Mouse (Mus musculus): ENCODE measurements around the gene Olfr1417. TPM values are rescaled to one million over a fixed set of nuclear protein-coding genes. Genes with fewer than 3 reads are reported as not detected.

The Olfr1417 gene
- polyA plus RNA-seq (2015; fragmentation: Nextera tagmentation; extraction: Ambion mirVana): not detected in 2 replicates

DNA sequence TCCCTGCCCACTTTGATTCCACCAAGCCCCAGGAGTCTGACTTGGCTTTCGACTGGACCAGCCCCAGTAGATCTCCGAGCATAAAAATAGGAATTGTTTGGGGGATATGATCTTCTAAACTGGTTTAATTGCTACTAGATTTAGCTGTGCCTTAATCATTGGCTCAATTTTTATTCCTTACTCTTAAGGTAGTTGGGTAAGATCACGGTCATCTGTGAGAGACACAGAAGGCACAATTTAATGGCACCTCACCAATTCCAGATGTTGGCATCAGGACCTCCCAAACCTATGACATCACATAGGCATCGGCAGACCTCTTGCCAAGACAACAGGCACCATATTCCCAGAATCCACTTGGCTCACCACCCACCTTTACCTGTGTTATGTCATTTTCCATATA, at the start of gene Olfr1417:
Olfr1417 (minus strand) TSS at position 101 of the 400 bp plus-strand sequence.

DNA sequence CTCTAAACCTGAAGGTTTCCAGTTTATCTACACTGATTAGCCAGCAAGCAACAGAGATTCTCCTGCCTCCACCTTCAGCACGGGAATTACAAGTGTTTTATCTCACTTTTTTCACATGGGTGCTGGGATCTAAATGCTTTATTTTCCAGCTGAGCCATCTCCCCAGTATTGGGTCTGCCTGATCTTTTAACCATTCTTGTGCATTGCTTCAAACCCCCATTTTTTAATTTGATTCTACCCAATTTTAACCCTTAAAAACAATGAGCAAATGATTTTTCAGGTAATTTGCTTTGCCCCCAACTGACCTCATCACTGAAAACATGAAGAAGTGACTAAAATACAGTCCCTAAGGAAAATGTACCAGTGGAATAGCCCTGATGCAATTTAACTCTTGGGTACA, 47.2 kb upstream of the Olfr1417 start, which contains the start of gene Olfr1420:
Olfr1420 (plus strand) TSS at position 301 of the 400 bp plus-strand sequence.

GRCm38 (mm10) chr19:11875006-11875405, 36.0 kb upstream of the Olfr1417 start, which contains the start of gene Olfr1419:
Gene Olfr1419 (minus strand): TSS chr19:11875106.

DNA sequence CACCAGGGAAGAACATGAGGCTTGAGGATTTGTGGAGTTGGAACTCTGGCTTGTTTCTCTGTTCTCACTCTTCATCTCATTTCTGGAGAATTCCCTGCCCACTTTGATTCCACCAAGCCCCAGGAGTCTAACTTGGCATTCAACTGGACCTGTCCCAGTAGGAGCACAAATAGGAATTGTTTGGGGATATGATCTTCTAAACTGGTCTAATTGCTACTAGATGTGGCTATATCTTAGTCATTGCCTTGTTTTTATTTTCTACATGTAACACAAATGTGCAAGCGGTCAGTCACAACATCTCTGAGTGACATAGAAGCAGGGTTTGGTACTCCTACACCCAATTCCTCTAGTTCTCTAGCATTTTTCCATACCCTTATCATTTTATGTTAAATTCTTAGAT, 21.9 kb upstream of the Olfr1417 start, which contains the start of gene Olfr1418:
Olfr1418 (minus strand) TSS at position 101 of the 400 bp plus-strand sequence.

GRCm38 (mm10) chr19:11819143-11819700, 19.8 kb downstream of the Olfr1417 start, which contains the start of gene Stx3:
Gene Stx3 (minus strand): TSS chr19:11819403.

Other genes starting within 250 kb of the Olfr1417 start
- 2.9 and 4.1 TPM in 2 replicates for gene Ms4a6d, start 234.4 kb downstream of the Olfr1417 start, polyA plus RNA-seq (2015; fragmentation: Nextera tagmentation; extraction: Ambion mirVana)
- gene Ms4a2, start 215.5 kb downstream of the Olfr1417 start, polyA plus RNA-seq (2015; fragmentation: Nextera tagmentation; extraction: Ambion mirVana): 0.14 and 0.32 TPM in 2 replicates
- gene Ms4a3, start 198.4 kb downstream of the Olfr1417 start, polyA plus RNA-seq (2015; fragmentation: Nextera tagmentation; extraction: Ambion mirVana): 0.15 and 0.70 TPM in 2 replicates
- not detected in 2 replicates for gene Oosp2, start 178.7 kb downstream of the Olfr1417 start, polyA plus RNA-seq (2015; fragmentation: Nextera tagmentation; extraction: Ambion mirVana)
- not detected in 2 replicates for gene Oosp1, start 148.1 kb downstream of the Olfr1417 start, polyA plus RNA-seq (2015; fragmentation: Nextera tagmentation; extraction: Ambion mirVana)
- not detected in 2 replicates for gene Oosp3, start 142.2 kb downstream of the Olfr1417 start, polyA plus RNA-seq (2015; fragmentation: Nextera tagmentation; extraction: Ambion mirVana)
- gene Gif, start 91.7 kb downstream of the Olfr1417 start, polyA plus RNA-seq (2015; fragmentation: Nextera tagmentation; extraction: Ambion mirVana): not detected in 2 replicates
- gene Mrpl16, start 68.8 kb downstream of the Olfr1417 start, polyA plus RNA-seq (2015; fragmentation: Nextera tagmentation; extraction: Ambion mirVana): 56.0 and 56.6 TPM in 2 replicates
- 13.8 and 16.3 TPM in 2 replicates for gene Stx3, start 19.8 kb downstream of the Olfr1417 start, polyA plus RNA-seq (2015; fragmentation: Nextera tagmentation; extraction: Ambion mirVana)
- not detected in 2 replicates for gene Olfr1418, start 21.8 kb upstream of the Olfr1417 start, polyA plus RNA-seq (2015; fragmentation: Nextera tagmentation; extraction: Ambion mirVana)
- not detected in 2 replicates for gene Olfr1419, start 35.9 kb upstream of the Olfr1417 start, polyA plus RNA-seq (2015; fragmentation: Nextera tagmentation; extraction: Ambion mirVana)
- gene Olfr1420, start 47.3 kb upstream of the Olfr1417 start, polyA plus RNA-seq (2015; fragmentation: Nextera tagmentation; extraction: Ambion mirVana): 0.17 TPM in 1 of 2 replicates, not detected in the other
- 8.6 and 11.9 TPM in 2 replicates for gene Patl1, start 73.2 kb upstream of the Olfr1417 start, polyA plus RNA-seq (2015; fragmentation: Nextera tagmentation; extraction: Ambion mirVana)
- 3.9 and 4.6 TPM in 2 replicates for gene Osbp, start 126.7 kb upstream of the Olfr1417 start, polyA plus RNA-seq (2015; fragmentation: Nextera tagmentation; extraction: Ambion mirVana)
- gene Olfr1423, start 202.1 kb upstream of the Olfr1417 start, polyA plus RNA-seq (2015; fragmentation: Nextera tagmentation; extraction: Ambion mirVana): not detected in 2 replicates
- not detected in 2 replicates for gene Olfr1424, start 223.5 kb upstream of the Olfr1417 start, polyA plus RNA-seq (2015; fragmentation: Nextera tagmentation; extraction: Ambion mirVana)
- gene Olfr1425, start 238.5 kb upstream of the Olfr1417 start, polyA plus RNA-seq (2015; fragmentation: Nextera tagmentation; extraction: Ambion mirVana): not detected in 2 replicates